Mouse (Mus musculus) heart, postnatal 36 days (tissue): Measurements from ENCODE around the gene Cfap46. TPM values are rescaled to one million over a fixed set of nuclear protein-coding genes. Genes with fewer than 3 reads are reported as not detected.

Experiments used
- DNase-seq, 2 experiments: peaks; one replicate each; pipeline ENCODE4 v3.0.0; 2021 to 2022
- intact Hi-C: fragments of 180-260 bp; cut with DNase I; formaldehyde crosslinking; loops from one replicate; pipeline ENCODE4 v1.15.1; 2025
- total RNA-seq, 2 experiments: library from RNA; stranded (reverse); gene quantifications; 2 replicates each; pipeline ENCODE4 v1.2.3; 2021

Gene Cfap46
- total RNA-seq, 2 experiments from 2014 or later: 0.17 TPM; not detected in 1

GRCm38 (mm10) chr7:139582595-139582994, 101.0 kb downstream of the Cfap46 start, which contains the start of gene Nkx6-2:
Gene Nkx6-2, minus strand, starts transcription at chr7:139582797.
- peak; percentile 35 to 60 for DNase-seq
- intact Hi-C loops: no loop called here

DNA sequence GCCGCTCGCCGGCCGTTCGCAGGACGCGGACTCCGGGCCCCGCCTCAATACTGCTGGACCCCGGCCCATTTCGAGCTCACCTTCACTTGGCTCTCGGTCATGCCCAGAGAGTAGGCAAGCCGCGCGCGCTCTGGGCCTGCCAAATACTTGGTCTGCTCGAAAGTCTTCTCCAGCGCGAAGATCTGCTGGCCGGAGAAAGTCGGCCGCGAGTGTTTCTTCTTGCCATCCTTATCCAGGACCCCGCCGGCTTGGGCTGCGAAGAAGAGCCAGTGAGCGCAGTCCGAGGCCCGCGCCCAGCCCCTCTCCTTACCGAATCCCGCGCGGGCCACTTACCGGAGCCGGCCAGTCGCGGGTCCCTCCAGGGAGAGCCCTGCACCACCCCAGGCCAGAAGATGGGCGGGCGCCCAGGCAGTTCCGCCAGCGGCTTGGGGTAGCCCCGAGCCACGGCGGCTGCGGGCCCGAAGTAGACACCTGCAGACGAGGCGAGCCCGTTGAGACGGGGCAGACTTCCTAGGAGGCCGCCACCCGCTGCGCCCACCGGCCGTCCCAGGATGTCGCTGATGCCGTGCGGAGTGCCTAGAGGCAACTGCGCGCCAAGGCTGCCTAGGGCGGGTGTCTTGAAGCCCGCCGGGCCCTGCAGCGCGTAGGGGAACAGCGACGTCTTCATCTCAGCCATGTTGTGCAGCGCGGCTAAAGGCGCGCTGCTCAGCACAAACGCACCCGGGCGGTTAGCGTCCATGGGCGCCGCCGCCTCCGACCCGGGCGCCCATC, 101.6 kb downstream of the Cfap46 start:
- DNase-seq: peak; percentile 13 to 36
- intact Hi-C loops: no loop called here

- intact Hi-C loops: no loop called here
- peak; percentile 7 to 11 for DNase-seq
Measured at GRCm38 (mm10) chr7:139580851-139581775, 102.5 kb downstream of the Cfap46 start.

DNA sequence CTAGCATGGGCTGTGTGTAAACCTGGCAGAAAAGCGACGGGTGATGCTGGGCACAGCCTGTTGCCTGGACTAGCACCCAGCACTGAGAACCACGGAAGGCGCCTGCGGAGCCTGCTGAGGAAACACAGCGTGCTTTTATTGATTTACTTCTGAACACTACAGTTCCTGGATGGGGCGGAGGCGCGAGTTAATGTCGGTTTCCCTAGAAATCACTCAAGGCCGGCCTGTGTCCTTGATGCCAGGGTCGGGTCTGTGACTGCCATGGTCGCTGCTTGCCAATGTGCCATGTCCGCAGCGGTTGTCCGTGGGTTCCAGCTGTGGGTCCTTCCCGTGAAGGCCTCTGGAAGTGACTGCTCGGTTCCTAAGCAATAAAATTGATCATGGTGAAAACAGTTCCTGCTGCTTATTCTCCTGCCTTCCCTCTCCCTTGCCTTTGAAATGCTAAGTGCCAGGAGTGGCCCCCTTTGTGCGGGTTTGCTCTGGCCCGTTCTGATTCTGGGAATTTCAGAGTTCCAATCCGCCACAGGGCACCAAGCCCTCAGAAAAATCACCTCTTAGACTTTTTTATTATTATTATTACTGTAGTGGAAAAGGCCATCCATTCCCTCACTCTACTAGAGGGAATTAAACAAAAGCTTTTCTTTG, 104.2 kb downstream of the Cfap46 start:
- intact Hi-C loops: no loop called here
- DNase-seq: no peak

DNA sequence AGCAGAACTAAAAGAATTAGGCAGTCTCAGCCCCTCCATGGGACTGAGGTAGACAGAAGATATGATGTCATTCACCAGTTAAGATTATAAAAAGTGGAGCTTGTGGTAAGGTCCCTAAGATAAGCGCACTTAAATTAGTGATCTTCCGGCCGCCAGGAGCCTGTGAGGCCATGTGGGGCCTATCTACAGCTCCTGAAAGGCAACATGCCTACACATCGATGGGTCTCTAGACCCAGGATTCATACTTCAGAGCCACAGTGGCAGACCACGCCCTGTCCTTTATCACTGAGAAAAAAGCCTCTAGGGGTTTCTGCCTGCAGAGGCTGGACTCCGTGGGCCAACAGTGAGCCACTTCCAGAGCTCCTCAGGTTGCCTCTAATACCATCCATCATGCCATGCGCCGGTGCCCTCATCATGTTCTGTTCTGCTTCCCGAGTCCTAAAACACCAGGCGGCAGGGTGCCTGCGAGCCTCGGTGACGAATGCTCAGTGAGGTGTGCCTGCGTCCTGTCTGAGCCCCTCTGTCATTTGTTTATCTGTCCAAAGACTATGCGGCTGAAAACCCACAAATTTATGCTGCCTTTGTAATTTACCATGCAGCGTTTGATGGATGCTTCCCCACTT, 107.4 kb downstream of the Cfap46 start:
- intact Hi-C loops: no loop called here
- no peak for DNase-seq

DNA sequence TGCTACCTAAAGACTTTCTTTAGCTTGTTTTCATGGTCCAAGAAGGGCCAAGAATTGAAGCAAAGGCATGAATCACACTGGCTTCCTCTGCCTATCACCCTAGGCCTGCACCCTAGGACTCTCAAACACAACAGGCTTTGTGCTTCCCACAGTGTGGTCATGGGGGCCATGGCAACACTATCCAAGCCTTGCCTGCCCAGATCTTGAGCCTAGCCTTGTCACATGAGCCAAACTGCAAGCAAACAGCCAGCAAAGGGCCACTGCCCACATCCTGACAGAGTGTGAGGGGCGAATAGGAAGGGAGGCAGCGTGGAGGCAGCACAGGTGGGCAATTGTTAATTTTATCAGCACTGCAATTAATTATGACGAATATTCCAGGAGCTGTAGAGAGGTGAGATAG, 111.0 kb downstream of the Cfap46 start:
- DNase-seq: no peak
- intact Hi-C loops: no loop called here

- intact Hi-C loops: no loop called here
- DNase-seq: no peak
Measured at GRCm38 (mm10) chr7:139570788-139571187, 112.8 kb downstream of the Cfap46 start.

GRCm38 (mm10) chr7:139566533-139566932, 117.1 kb downstream of the Cfap46 start:
- no peak for DNase-seq
- intact Hi-C loops: no loop called here

GRCm38 (mm10) chr7:139565998-139566397, 117.6 kb downstream of the Cfap46 start:
- DNase-seq: no peak
- intact Hi-C loops: no loop called here

- intact Hi-C loops: no loop called here
- DNase-seq: no peak
Measured at GRCm38 (mm10) chr7:139564161-139564560, 119.5 kb downstream of the Cfap46 start.

- intact Hi-C loops: no loop called here
- no peak for DNase-seq
Measured at GRCm38 (mm10) chr7:139563425-139563824, 120.2 kb downstream of the Cfap46 start.

DNA sequence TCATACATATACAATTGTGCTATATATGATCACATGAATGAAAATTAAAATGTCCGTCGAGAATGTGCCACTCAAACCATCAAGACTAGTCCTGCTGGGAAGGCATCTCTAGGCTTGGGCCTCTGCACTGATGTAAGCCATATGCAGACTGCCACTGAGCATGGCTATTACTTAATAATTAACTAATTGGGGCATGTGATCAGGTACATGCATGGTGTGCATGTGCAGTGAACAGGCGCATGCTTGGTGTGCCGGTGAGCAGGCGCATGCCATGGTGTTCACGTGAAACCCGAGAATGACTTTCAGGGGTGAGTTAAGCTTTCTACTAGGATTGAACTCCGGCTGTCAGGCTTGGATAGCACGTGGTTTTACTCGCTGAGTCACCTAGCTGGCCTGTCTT, 124.0 kb downstream of the Cfap46 start:
- intact Hi-C loops: no loop called here
- DNase-seq: no peak

DNA sequence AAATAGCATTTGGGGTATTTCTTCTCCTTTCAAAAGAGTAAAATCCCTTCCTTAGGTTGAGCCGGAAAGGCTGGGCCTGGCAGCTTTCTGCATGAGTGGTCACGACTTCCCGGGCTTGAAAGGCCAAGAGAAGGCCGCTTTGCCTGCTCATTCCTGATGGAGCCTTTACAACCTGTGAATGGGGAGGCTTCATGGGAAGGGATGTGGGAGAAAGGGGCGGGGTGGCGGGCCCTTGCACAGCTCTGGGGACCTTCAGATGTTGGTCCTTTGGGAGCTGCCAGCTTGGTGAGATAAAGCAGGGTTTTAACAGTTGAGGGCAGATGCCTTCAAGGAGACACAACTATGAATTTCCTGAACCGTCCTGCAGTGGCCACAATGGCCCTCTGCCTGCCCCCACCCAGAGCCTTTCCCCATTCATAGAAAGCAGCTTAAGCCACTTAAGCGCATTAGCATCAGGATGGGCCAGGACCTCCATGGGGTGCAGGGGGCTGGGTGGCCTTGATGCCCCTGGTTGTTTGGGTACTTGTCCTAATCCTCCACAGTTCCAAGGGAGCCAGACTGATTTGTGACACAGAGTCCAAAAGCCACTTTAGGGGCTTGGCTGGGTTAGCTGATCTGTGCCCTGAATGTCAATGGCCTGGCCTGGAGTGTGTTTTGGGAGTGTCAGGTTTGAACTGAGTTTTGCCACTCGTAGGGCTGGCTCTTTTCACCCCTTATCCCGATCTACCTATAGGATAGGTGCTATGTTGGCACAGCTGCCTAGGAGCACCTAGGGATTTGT, 126.7 kb downstream of the Cfap46 start:
- no peak for DNase-seq
- intact Hi-C loops: no loop called here

DNA sequence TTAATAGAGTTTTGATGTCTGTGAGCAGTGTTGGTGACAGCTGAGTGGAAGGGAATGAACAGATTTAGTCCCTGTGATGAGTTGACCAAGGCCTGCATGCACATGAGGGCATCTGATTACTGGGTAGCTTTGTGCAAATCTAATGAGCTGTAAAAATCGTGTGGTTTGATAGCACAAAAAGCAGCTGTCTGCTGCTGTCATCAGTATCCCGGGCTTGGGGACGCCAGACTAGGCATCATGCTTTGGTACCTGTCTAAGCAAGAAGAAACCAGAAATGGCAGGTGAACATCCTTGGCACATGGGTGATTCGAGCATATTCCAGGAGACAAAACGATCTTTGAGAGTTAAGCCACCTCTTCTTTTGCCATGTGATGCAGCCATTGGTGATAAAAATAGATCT, 127.3 kb downstream of the Cfap46 start:
- intact Hi-C loops: no loop called here
- DNase-seq: no peak

DNA sequence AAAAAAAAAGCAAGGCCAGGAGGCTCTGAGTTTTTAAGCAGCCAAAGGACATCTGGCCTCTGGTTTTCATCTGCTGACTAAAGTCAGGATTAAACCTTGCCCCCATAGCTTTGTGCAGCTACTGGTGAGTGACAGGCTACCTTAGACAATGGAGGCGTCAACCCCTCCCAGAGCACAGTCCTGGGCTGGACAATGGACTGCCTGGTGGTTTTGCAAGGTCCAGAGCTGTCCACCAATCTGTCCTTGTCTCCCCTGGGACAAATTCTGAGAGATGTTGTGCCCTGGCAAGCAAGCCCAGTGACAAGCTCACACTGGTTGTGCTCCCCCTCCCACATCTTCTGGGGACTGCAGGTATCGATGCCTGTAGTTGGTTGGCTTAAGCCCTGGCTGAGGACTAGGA, 132.1 kb downstream of the Cfap46 start:
- intact Hi-C loops: no loop called here
- no peak for DNase-seq

Other genes starting within 250 kb of the Cfap46 start
- gene Nkx6-2, start 101.0 kb downstream of the Cfap46 start, total RNA-seq: not detected
- not detected for gene Adgra1, start 150.4 kb upstream of the Cfap46 start, total RNA-seq
- not detected for gene Kndc1, start 210.9 kb upstream of the Cfap46 start, total RNA-seq